Mouse (Mus musculus) cortical plate, adult 2 months (tissue): ENCODE measurements at regions not wholly inside any gene's neighbourhood (a gene's known extent, or its start where the extent isn't known, plus 50 kb on each side); places are given as distances from the start of the nearest gene placed in this dataset.

Experiments used
- CTCF ChIP-seq: fragments of 200-500 bp; IDR thresholded peaks from 2 replicates; pipeline ENCODE4 v1.5.1; 2011; ENCODE audit warnings: mild to moderate bottlenecking, control low read depth, low read length; ENCODE audit not compliant: insufficient read depth; ENCODE audit errors: extremely low read depth
- POLR2A ChIP-seq: fragments of 200-500 bp; IDR thresholded peaks from 2 replicates; pipeline ENCODE4 v1.6.1; 2011; ENCODE audit warnings: mild to moderate bottlenecking, low read length, control low read depth; ENCODE audit not compliant: insufficient read depth; ENCODE audit errors: extremely low read depth

DNA sequence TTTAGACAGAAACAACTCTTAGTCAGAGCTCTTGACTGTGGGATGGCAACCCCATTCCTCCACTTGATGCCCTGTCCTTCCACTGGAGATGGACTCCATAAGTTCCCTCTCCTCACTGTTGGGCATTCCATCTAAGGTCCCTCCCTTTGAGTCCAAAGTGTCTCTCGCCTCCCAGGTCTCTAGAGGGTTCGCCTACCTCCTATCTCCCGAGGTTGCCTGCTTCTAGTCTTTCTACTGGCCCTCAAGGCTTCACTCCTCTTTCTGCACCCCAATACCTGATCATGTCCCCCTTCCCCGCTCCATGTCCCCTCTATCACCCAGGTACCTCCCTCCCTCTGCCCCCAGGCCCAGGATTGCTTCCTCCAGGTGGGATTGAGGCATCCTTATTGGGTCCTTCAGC, 142.9 kb upstream of the Mgmt start:
- TF ChIP-seq CTCF (no peak), POLR2A (no peak)
